Mouse (Mus musculus): ENCODE measurements around the gene Zfp697.
"Not testable (repeated sequence)": the region's sequence is repeated elsewhere in the genome, so short reads cannot be mapped to it uniquely, and the experiment has no call there.

Gene Zfp697

GRCm38 (mm10) chr3:98382246-98382939 is at the start of gene Zfp697:
Zfp697 (plus strand) TSS chr3:98382461.
- TF ChIP-seq GATA4 (IDR thresholded peaks at IDR 0.05; ENCODE audit: insufficient replicate concordance, low read length) = no peak; the same call in 1 of the 2 replicates

- TF ChIP-seq GATA4 (IDR thresholded peaks at IDR 0.05; ENCODE audit: insufficient replicate concordance, low read length) = no peak
Observed at GRCm38 (mm10) chr3:98334010-98334409, 48.3 kb upstream of the Zfp697 start.

GRCm38 (mm10) chr3:98335331-98335730 is 46.9 kb upstream of the Zfp697 start:
- no peak for TF ChIP-seq GATA4 (IDR thresholded peaks at IDR 0.05; ENCODE audit: insufficient replicate concordance, low read length)

DNA sequence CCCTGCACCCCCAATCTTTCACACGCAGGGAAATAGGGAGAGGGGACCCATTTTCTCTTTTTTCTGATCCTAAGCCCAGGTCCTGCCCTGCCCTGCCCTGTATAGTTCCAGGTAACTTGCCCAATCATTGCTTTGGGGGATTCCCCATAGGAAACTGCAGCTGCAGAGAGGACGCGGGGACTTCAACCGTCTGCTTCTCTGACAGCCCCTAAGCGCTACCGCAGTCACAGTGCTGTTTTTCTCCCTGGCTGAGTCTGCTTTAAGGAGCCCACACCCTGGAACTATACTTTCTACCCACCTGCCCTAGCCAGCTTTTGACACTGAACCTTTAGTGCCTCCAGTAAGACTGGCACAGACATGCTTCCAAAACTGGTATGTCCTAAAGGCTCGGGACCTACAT is 46.4 kb upstream of the Zfp697 start:
- TF ChIP-seq GATA4 (IDR thresholded peaks at IDR 0.05; ENCODE audit: insufficient replicate concordance, low read length) = no peak

DNA sequence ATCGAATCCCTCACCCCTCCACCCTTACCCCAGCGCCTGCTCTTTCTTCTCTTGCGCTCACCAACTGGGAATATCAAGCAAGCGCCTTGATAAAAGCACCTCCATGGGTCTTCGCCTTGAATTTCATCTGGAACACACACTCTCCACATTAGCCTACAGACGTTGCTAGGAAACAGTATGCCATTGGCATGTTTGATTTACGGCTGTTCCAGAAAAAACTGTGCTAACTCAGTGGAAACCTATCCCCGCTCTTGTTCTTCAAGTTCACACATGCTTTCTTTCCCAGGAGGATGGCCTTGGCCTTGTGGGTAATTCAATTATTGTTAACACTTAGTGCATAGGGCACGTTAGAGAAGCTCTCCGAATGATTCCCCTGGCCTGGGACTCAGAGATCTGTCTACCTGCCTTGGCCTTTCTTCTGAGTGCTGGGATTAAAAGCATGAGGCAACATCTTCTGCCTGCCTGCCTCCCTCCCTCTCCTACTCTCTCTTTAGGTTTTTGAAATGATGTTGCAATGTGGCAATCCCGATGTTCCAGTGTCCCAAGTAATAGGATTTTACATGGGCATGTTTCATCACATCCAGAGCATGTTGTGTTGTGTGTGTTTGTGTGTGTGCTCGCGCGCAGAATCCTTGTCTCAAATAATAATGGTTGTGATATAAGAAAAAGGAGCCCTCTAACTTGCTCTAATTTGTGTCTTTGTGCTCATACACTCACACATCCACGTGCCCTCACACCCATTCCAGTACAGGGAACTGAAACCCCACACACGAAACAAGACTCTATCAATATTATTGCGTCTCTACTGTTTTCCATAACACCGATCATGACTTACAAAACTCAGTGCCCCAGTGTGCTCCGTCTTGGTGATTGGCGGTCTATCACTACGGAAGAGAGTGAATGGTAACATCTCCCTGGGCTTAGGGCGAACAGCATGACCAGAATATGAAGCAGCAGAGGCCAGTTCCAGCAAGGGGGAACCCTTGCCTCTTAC is 45.3 kb upstream of the Zfp697 start:
- no peak for TF ChIP-seq GATA4 (IDR thresholded peaks at IDR 0.05; ENCODE audit: insufficient replicate concordance, low read length)

GRCm38 (mm10) chr3:98338584-98339041 is 43.6 kb upstream of the Zfp697 start:
- TF ChIP-seq GATA4 (IDR thresholded peaks at IDR 0.05; ENCODE audit: insufficient replicate concordance, low read length) = no peak

DNA sequence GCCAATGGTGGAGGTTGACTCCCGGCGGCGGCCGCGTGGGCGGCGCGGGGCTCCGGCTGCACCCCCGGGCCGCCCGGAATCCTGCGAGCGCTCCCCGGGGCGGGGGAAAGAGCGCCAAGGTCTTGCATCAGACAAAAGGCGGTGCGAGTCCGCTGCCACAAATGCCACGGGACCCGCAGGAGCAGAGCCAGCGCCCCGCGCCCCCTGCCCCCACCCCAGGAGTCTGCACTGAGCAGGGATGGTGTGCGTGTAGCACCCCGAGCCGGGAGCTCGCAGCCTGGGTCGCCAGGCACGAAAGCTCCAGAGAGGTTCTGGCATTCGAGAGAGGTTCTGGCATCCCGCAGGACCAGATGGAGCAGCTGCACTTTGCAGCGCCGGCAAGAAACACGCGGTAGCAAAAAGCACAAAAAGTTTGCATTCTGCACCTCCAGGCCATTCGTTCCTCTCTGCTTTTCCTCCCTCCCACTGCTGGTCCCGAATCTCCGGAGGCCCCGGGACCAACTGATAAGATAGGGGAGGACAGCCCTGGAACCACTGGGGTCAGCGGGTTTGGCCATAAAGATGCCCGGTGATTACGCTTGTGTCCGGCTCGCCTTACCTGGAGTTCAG is 43.1 kb upstream of the Zfp697 start:
- TF ChIP-seq GATA4 (IDR thresholded peaks at IDR 0.05; ENCODE audit: insufficient replicate concordance, low read length) = no peak

GRCm38 (mm10) chr3:98339706-98340109 is 42.6 kb upstream of the Zfp697 start, which contains the start of gene Phgdh:
Phgdh (minus strand) TSS chr3:98339990.
- not testable (repeated sequence) for TF ChIP-seq GATA4 (IDR thresholded peaks at IDR 0.05; ENCODE audit: insufficient replicate concordance, low read length)

DNA sequence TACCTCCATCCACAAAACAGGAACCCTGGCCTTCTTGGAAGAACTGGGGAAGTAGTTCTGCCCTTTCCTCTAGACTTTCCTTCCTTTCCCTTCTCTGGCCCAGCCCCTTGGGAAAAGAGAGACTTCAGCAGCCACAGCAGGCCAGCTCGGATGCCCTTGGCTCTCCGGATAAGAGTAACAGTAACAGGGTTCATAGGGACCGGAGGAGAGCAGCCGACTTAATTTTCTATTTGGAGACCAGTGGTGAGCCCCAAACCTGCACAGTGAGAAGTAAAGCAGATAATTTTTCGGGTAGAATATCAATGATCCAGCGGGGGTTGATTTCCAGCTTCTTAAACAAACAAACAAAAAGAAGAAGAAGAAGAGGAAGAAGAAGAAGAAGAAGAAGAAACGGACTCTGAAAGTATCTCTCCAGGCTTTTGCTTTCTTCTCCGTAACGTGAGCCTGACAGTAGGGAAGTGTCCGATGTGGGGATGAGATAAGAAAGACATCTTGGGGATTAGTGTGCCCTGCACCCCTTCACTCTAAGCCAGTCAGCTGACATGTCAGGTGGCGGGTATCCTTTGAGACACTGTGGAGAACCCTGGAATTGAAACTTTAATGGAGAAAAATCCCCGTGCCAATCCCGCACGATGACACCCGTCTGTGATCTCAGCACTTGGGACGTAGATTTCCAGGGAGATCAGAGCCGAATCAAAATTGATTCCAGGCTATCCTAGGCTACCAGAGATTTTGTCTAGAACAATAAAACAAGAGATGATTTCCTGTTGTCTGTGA is 41.3 kb upstream of the Zfp697 start:
- TF ChIP-seq GATA4 (IDR thresholded peaks at IDR 0.05; ENCODE audit: insufficient replicate concordance, low read length) = no peak

- no peak for TF ChIP-seq GATA4 (IDR thresholded peaks at IDR 0.05; ENCODE audit: insufficient replicate concordance, low read length)
Observed at GRCm38 (mm10) chr3:98343235-98343634, 39.0 kb upstream of the Zfp697 start.

DNA sequence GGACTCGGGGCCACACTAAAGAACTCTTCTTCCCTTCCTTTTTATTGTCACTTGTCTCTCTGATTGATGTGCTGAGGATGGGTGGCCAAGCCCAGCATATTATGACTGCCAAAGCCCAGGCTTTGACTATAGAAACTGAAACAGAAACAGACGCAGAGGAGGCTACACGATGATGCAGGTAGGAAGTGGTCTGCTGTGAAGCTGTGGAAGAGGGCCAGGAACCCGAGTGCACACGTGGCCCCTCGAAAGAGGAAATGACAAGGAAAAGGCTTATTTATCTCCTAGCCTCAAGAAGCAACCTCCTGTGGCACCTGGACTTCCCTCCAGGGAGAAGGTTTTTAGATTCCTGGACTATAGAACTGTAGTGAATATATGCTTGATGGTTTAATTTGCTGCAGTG is 34.2 kb upstream of the Zfp697 start:
- no peak for TF ChIP-seq GATA4 (IDR thresholded peaks at IDR 0.05; ENCODE audit: insufficient replicate concordance, low read length)

DNA sequence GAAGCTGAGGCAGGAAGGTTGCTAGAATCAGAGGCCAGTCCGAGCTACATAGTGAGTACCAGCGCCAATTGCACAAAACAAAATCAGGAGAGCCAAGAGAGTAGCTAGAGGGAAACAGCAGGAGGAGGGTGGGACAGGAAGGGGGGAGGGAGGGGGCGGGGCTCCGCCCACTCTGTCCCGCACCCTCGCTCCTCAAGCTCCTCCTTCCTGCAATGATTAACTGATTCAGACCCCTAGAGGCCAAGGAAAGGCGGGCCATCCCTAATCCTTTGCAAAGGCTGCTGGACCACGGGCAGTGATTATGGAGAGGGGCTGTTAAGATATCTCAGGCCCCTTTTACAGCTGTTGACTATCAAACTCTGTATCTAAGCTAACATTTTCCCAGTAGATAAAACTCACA is 33.6 kb upstream of the Zfp697 start:
- no peak for TF ChIP-seq GATA4 (IDR thresholded peaks at IDR 0.05; ENCODE audit: insufficient replicate concordance, low read length)

GRCm38 (mm10) chr3:98353892-98354291 is 28.4 kb upstream of the Zfp697 start:
- TF ChIP-seq GATA4 (IDR thresholded peaks at IDR 0.05; ENCODE audit: insufficient replicate concordance, low read length) = no peak

- no peak for TF ChIP-seq GATA4 (IDR thresholded peaks at IDR 0.05; ENCODE audit: insufficient replicate concordance, low read length)
Observed at GRCm38 (mm10) chr3:98355344-98356025, 26.8 kb upstream of the Zfp697 start.
